Mouse (Mus musculus): ENCODE measurements around the gene Lrrc28.

GRCm38 (mm10) chr7:67583852-67584251 lies 61.2 kb downstream of the Lrrc28 start:
- no peak for TF ChIP-seq TAL1 (IDR thresholded peaks at IDR 0.05; ENCODE audit: low read length)
- TF ChIP-seq GATA1 (IDR thresholded peaks at IDR 0.05; ENCODE audit: low read length) = no peak

Measured in erythroblast, embryonic 14.5 days (primary cell).